Mouse (Mus musculus): ENCODE measurements around the gene Rock2.

Gene Rock2

DNA sequence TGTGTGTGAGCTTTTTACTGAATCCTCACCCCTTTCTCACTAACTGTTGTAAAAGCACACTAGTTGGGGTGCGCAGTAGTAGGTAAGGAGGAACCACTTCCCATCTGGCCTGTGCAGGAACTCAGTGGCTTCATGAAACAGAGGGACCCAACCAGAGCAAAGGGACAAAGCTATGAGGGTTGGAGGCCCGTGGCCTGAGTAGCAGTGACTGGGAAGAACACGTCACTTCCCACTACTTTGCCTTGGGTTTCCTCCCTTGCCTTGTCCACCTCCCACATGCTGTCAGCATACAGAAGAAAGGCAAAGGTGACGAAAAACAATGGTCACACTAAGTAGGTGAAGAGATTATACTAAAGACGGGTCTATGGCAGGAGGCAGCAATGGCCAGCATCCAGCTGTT is 101.6 kb downstream of the Rock2 start:
- no peak for TF ChIP-seq GATA4 (IDR thresholded peaks at IDR 0.05; ENCODE audit: insufficient replicate concordance, low read length)

DNA sequence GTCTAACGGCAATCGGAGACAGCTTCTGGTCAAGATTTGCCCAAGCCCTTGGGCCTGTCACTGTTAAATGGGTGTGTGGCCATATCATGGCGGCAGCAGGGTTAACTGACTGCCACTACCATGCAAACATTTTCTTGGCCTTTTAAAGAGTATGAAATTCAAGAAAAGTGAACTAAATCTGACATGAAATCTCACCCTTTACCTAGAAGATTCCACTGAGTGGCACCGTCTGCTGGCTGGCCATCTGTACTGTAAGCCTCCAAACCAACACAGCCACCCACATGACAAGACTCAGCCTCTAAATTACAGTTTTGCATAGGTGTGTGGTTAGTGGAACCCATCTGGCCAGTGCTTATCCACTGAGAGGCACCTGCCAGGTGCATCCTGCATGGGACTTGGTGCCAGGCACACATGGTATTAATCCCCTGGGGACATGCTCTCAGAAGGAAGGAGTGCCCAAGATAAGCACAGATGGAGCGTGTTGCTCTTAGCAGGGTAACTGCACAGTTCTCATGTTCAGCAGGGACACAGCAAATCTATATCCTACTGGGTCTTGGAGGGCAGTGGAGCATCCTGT is 102.3 kb downstream of the Rock2 start:
- TF ChIP-seq GATA4 (IDR thresholded peaks at IDR 0.05; ENCODE audit: insufficient replicate concordance, low read length) = no peak

- no peak for TF ChIP-seq GATA4 (IDR thresholded peaks at IDR 0.05; ENCODE audit: insufficient replicate concordance, low read length)
Observed at GRCm38 (mm10) chr12:16999146-16999545, 104.5 kb downstream of the Rock2 start.

DNA sequence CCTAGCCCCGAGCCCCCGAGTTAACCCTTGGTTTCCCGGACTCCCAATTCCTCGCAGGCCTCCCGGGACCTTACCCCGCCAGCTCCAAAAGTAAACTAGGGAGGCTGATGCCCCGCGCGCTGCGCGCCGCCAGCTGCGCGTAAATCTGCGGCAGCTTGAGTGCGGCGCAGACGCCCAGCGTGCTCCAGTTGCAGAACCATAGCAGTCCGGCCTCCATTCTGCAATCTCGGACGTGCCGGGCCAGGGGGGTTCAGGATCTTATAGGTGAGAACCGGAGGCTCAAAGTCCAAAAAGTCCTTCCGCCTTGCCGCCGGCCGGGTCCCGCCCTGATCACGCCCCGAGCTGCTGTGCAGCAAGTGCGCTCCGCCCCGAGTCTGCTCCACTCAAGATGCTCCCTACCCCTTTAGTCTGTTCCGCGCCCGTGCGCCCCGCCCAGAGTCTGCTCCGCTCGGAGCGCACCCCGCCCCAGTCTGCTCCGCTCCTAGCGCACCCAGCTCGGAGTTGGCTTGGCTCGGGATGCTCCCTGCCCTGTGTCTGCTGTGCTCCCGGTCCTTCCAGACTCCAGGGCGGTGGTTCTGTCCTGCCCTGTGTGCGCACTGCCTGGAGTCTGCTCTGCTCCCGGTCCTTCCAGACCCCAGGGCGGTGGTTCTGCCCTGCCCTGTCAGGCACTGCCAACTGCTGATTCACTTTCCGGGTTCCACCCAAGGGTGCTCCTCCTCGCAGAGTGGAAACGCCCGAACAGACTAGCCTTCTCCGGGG is 105.2 kb downstream of the Rock2 start, which contains the start of gene Pqlc3:
Gene Pqlc3 (minus strand): TSS at position 670 of the 759 bp plus-strand sequence.
- no peak for TF ChIP-seq GATA4 (IDR thresholded peaks at IDR 0.05; ENCODE audit: insufficient replicate concordance, low read length)

- no peak for TF ChIP-seq GATA4 (IDR thresholded peaks at IDR 0.05; ENCODE audit: insufficient replicate concordance, low read length)
Observed at GRCm38 (mm10) chr12:17000628-17001027, 105.9 kb downstream of the Rock2 start.

DNA sequence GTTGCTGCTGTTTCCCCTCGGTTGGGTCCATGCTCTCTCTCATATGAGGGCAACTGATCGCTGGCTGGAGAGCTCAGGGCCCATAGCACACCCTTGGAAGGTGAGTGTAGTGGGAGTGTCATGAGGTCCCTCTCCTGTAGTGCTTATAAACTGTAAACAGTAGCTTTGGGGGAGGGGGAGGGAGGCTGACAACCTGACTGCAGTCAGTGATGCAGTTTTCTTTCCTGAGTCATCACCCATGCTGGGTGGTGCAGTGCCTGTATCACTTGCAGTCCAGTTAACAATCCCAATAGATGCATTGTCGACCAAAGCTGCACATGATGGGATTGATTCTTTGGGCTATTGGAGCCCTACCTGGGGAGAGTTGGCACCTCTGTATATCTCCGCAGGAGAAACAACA is 106.5 kb downstream of the Rock2 start:
- no peak for TF ChIP-seq GATA4 (IDR thresholded peaks at IDR 0.05; ENCODE audit: insufficient replicate concordance, low read length)

- no peak for TF ChIP-seq GATA4 (IDR thresholded peaks at IDR 0.05; ENCODE audit: insufficient replicate concordance, low read length)
Observed at GRCm38 (mm10) chr12:17009466-17009865, 114.8 kb downstream of the Rock2 start.

DNA sequence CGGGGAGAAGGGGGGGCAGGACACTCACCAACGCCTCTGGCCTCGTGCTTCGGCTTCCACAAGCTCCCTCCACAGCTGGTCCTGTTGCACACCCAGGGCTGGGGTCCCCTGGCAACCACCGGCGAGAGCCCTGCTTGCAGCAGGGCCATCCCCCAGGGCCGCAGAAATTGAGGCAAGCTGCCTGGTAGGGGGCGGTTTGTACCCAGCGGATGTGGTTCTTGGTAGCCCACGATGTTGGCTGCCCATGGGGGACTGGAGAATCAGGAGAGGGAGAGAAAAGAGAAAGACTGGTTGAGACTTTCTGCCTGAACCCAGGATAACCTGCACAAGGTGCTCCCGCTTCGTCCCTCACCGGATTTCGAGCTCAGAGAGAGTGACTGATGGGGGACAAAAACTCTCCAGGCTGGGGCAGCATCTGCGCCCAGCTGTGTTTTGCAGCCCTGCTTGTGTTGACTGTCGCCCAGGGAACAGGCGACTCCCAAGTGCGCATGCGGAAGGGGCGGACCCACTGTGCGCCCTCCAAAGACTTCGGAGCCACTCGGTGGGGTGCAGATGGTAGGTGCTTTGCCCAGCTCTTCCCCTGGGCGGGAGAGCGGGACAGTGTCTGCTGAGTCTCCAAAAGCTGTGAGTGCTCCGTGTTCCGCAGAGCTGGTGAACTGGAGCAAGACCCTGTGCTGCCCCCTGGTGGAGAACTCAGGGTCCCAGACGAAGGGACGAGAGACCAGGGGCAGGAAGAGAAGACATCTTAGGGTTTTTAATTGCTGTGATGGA is 116.6 kb downstream of the Rock2 start, which contains the start of gene 2410004P03Rik:
Gene 2410004P03Rik (minus strand): TSS at position 628 of the 771 bp plus-strand sequence.
- no peak for TF ChIP-seq GATA4 (IDR thresholded peaks at IDR 0.05; ENCODE audit: insufficient replicate concordance, low read length)

- TF ChIP-seq GATA4 (IDR thresholded peaks at IDR 0.05; ENCODE audit: insufficient replicate concordance, low read length) = no peak
Observed at GRCm38 (mm10) chr12:17012067-17012899, 117.6 kb downstream of the Rock2 start.

GRCm38 (mm10) chr12:17015711-17016110 is 121.0 kb downstream of the Rock2 start:
- no peak for TF ChIP-seq GATA4 (IDR thresholded peaks at IDR 0.05; ENCODE audit: insufficient replicate concordance, low read length)

DNA sequence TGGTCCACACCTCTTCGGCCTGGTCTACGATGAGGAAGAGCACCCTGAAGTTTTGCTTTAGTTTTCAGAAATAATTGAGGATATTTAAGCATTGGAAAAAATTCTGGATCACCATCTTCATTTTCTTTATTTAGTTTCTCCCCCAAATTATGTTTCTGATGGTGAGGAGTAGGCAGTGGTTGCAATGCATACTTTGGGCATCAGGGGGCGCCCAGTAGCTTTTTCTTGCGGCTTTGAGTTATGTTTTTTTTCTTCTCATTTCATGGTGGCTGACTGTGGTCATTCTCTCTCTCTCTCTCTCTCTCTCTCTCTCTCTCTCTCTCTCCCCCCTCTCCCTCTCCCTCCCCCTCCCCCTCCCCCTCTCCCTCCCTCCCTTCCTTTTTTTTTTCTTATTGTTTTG is 123.8 kb downstream of the Rock2 start:
- TF ChIP-seq GATA4 (IDR thresholded peaks at IDR 0.05; ENCODE audit: insufficient replicate concordance, low read length) = no peak

DNA sequence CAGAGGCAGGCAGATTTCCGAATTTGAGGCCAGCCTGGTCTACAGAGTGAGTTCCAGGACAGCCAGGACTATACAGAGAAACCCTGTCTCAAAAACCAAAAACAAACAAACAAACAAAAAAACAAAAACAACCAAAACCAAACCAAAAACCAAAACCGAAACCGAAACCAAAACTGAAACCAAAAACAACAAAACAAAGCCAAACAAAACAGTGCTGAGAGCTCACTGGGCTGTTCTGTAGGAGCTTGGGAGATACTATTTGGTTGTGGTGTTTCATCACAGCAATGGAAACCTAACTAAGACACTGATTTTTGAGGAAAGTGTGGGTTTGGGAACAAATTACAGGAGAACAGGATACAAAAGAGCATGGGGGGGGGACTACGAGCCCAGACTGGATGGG is 127.5 kb downstream of the Rock2 start:
- TF ChIP-seq GATA4 (IDR thresholded peaks at IDR 0.05; ENCODE audit: insufficient replicate concordance, low read length) = no peak

DNA sequence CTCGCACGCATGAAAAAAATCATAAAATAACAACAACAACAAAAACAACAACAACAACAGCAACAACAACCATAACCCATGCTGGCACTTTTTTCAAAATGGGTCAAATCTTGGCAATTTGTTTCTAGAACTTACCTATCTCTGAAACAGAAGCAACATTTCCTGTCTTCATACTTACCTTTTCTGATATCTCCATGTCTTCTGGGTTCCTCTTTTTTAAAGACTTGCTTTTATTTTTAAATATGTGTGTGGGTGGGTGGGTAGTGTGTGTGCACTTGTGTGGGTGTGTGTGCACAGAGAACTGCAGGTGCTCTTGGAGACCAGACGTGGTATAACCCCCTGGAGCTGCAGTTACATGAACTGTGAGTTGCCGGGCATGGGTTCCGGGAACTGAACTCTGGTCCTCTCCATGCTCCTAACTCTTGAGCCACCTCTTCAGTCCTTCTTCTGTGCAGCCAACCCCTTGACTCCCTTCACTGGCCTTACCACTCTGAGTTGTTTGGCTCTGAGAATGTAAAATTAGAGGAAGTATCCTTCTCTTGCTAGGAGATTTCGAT is 129.9 kb downstream of the Rock2 start:
- TF ChIP-seq GATA4 (IDR thresholded peaks at IDR 0.05; ENCODE audit: insufficient replicate concordance, low read length) = no peak

DNA sequence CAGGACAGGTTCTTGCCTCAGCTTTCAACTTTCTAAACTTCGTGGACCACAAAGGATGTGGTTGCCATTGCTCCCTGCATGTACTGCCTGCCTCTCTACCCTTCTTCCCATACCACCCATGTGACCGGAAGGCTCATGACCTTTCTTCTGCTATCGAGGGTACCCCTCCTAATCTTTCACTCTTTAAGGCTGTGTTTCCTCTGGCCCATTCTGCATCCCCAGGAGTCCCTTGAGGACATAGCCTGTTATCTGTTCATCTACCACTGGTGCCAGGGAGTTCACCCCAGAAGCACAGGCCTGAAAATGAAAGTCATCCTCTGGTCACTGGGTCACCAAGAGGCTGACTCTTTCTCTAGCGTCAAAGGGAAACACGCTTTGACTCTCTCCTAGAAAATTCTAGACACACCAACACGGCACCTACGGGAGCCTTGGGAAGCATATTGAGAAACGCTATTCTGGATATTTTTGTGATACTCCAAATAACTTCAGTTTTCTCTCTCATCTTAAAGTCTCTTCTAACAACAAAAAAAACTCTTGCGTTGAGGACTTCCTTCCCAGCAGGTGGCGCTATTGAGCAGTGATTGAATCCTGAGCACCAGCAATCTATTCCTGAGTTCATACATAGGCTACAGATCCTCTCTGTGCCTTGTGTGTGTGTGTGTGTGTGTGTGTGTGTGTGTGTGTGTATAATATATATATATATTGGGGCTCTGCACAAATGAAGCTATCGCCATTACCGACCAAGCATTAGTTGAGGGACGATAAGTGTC is 138.2 kb downstream of the Rock2 start:
- TF ChIP-seq GATA4 (IDR thresholded peaks at IDR 0.05; ENCODE audit: insufficient replicate concordance, low read length) = no peak

Data from liver, adult (tissue).